Mouse (Mus musculus): Measurements from ENCODE around the gene Lypd5.

GRCm38 (mm10) chr7:24366716-24367632 is 18.0 kb downstream of the Lypd5 start:
- TF ChIP-seq CTCF (IDR thresholded peaks at IDR 0.05; ENCODE audit: extremely low read depth, insufficient read depth, insufficient read length, insufficient replicate concordance) (no peak), POLR2A (IDR thresholded peaks at IDR 0.05; ENCODE audit: low read depth, low read length) (no peak)

Measured in spleen, adult 2 months (tissue).